ENCODE assay signal across 7 mouse cellular contexts in the genomic region with DNA sequence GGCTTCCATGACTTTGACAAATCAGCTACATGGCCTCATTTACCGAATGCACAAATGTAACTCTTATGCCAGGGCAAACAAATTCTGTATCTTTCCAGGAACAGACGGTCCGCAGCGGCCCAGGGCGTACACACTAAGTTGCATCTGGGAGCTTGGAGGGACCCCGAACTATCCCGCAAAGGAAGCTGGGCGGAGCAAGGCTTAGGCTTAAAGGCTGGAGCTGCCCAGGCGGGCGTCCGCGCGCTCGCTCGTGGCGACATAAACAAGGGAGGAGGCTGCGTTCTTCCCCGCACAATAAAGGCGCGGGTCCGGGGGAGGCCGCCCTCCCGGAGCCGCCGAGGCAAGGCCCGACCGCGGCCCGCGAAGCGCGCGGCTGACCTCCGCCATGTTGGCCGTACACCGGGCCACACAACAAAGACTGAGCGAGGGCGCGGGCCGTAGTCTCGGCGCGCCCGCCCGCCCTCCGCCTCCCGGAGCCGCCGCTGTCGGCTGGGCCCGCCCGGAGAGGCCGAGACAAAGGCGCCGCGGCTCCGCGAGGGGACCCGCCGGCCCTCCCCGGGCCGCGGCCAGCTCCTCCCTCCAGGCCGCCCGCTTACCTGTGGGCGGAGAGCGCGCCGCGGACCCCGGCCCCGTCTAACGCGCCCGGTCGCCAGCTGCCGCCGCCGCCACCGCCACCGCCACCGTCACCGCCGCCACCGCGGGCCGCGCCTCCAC. TPM values are rescaled to one million over a fixed set of nuclear protein-coding genes. Genes with fewer than 3 reads are reported as not detected.
DNase-seq lines count a peak whose midpoint lies in the region; ATAC-seq lines count a peak whose summit lies in the region.

A gene (plus strand): TSS at position 479 of the 714 bp plus-strand sequence.
A gene (minus strand): TSS at position 714 of the 714 bp plus-strand sequence.

- H3K4me3 ChIP-seq in intestine, embryonic 14.5 days (ENCODE audit: low read depth, low read length) = peak within 1 kb of the TSS; percentile 68
- H3K4me3 ChIP-seq in midbrain, embryonic 10.5 days = peak within 1 kb of the TSS; percentile 94

- H3K4me2 ChIP-seq in intestine, embryonic 14.5 days (ENCODE audit: low read length) = peak within 1 kb of the TSS; percentile 81

- H3K27me3 ChIP-seq in intestine, embryonic 14.5 days (replicated peaks; ENCODE audit: control insufficient read depth, insufficient read depth, low read length) = no peaks in the 10 kb centered on the region
- H3K27me3 ChIP-seq in midbrain, embryonic 10.5 days (ENCODE audit: low read depth, poor library complexity, severe bottlenecking) = no peaks in the 10 kb centered on the region

- peak; percentile 84 for DNase-seq in adrenal gland, adult 2 months
- peak; percentile 80 for DNase-seq in embryo, embryonic 10.5 days (ENCODE audit: low spot score)
- DNase-seq in gastrocnemius, postnatal 36 days = peak; percentile 48 to 73
- DNase-seq in intestine, embryonic 14.5 days (ENCODE audit: low spot score) = peak; percentile 90
- peak; percentile 59 for DNase-seq in left cerebral cortex, postnatal 4 days
- peak; percentile 79 for DNase-seq in midbrain, embryonic 10.5 days (ENCODE audit: low spot score)
- DNase-seq in right cerebral cortex, postnatal 25 days = peak; percentile 76

- H3K9me3 ChIP-seq in intestine, embryonic 14.5 days (ENCODE audit: control insufficient read depth, low read length) = no peaks in the 10 kb centered on the region
- no peaks in the 10 kb centered on the region for H3K9me3 ChIP-seq in midbrain, embryonic 10.5 days (replicated peaks)

- 0% methylated on average over 54 of the region's 88 CpGs for WGBS in intestine, embryonic 14.5 days
- WGBS in midbrain, embryonic 10.5 days = under 1% methylated on average over 63 of the region's 88 CpGs

- ATAC-seq in intestine, embryonic 14.5 days (replicated peaks; ENCODE audit: low FRiP score, low TSS enrichment, low read depth) = peak; percentile 79

- intact Hi-C loops in gastrocnemius, postnatal 36 days (cut with DNase I) = no loop called here
- intact Hi-C loops in left cerebral cortex, postnatal 4 days (cut with DNase I) = loop anchor here (10.0 kb wide), 2 partner anchors 101 to 139 kb away; a partner anchor contains a TSS

- no peaks in the 10 kb centered on the region for H3K36me3 ChIP-seq in intestine, embryonic 14.5 days (ENCODE audit: control insufficient read depth, insufficient read depth, low read length)
- H3K36me3 ChIP-seq in midbrain, embryonic 10.5 days = no peaks in the 10 kb centered on the region

- H3K9ac ChIP-seq in intestine, embryonic 14.5 days (ENCODE audit: low read length) = peak within 1 kb of the TSS; percentile 98

- peaks cover 13% of the 10 kb centered on the region for H3K4me1 ChIP-seq in intestine, embryonic 14.5 days (replicated peaks; ENCODE audit: control insufficient read depth, insufficient read depth, low read length)
- H3K4me1 ChIP-seq in midbrain, embryonic 10.5 days = peaks cover 38% of the 10 kb centered on the region

- H3K27ac ChIP-seq in intestine, embryonic 14.5 days (ENCODE audit: low read depth) = peak within 1 kb of the TSS; percentile 97
- peak within 1 kb of the TSS; percentile 100 for H3K27ac ChIP-seq in midbrain, embryonic 10.5 days (replicated peaks)

RNA-seq across cellular contexts. Expression of the first gene that starts in this region (rescaled TPM):
- total RNA-seq in adrenal gland, adult 2 months (2021) = 1 to 10 TPM; 3.0 to 3.1 TPM
- polyA plus RNA-seq in adrenal gland, adult 2 months (2012; rRNA removed) = 5.7 and 10.2 TPM in 2 replicates
- total RNA-seq in gastrocnemius, postnatal 36 days (2021) = 1 to 10 TPM; 3.9 to 7.0 TPM
- polyA plus RNA-seq in intestine, embryonic 14.5 days (2014; fragmentation: Nextera tagmentation; extraction: Ambion mirVana) = 3.1 TPM in 2 replicates
- total RNA-seq in left cerebral cortex, postnatal 4 days (2021) = 1 to 10 TPM; 2.3 to 2.5 TPM
- polyA plus RNA-seq in midbrain, embryonic 10.5 days (2016; fragmentation: Nextera tagmentation; extraction: Ambion mirVana) = 4.7 and 5.6 TPM in 2 replicates

RNA-seq across cellular contexts. Expression of the second gene that starts in this region (rescaled TPM):
- total RNA-seq in adrenal gland, adult 2 months (2021) = 10 to 100 TPM; 16.3 to 17.7 TPM
- polyA plus RNA-seq in adrenal gland, adult 2 months (2012; rRNA removed) = 10.9 and 12.5 TPM in 2 replicates
- 10 to 100 TPM in 1 of 2 experiments, 1 to 10 TPM in 1; 9.6 to 10.8 TPM for total RNA-seq in gastrocnemius, postnatal 36 days (2021)
- 39.2 and 39.4 TPM in 2 replicates for polyA plus RNA-seq in intestine, embryonic 14.5 days (2014; fragmentation: Nextera tagmentation; extraction: Ambion mirVana)
- 10 to 100 TPM; 47.1 to 50.1 TPM for total RNA-seq in left cerebral cortex, postnatal 4 days (2021)
- polyA plus RNA-seq in midbrain, embryonic 10.5 days (2016; fragmentation: Nextera tagmentation; extraction: Ambion mirVana) = 55.1 and 56.8 TPM in 2 replicates

Comparison
In these comparisons a context has a peak if more than half of its experiments do, and no peak if none do; other contexts are left out.
1. Peak in every context shown above with its lines: DNase-seq, ATAC-seq, H3K4me3 ChIP-seq and H3K27ac ChIP-seq.